Mouse (Mus musculus) hindbrain, embryonic 16.5 days (tissue): ENCODE data around the gene 2310034G01Rik. TPM values are rescaled to one million over a fixed set of nuclear protein-coding genes. Genes with fewer than 3 reads are reported as not detected.

Experiments
- ATAC-seq: fragments of 200-750 bp; cut with Nextera tagmentation; 2 replicates; pipeline ENCODE4 v1.8.0; 2017; ENCODE audit warnings: moderate TSS enrichment, moderate library complexity
- H3K27ac ChIP-seq: fragments of 300-500 bp; sonication (generic); 2 replicates; pipeline ENCODE4 v1.5.1; 2014; ENCODE audit warnings: low read depth, mild to moderate bottlenecking, control low read depth, low read length, moderate library complexity
- H3K27me3 ChIP-seq: fragments of 300-500 bp; sonication (generic); replicated peaks from 2 replicates; pipeline ENCODE4 v1.6.1; 2014; ENCODE audit warnings: low read length; ENCODE audit not compliant: control insufficient read depth, insufficient read depth
- H3K36me3 ChIP-seq: fragments of 300-500 bp; sonication (generic); 2 replicates; pipeline ENCODE4 v1.6.1; 2014; ENCODE audit warnings: mild to moderate bottlenecking, low read length, moderate library complexity, mixed read lengths; ENCODE audit not compliant: control insufficient read depth, insufficient read depth
- H3K4me1 ChIP-seq: fragments of 300-500 bp; sonication (generic); 2 replicates; pipeline ENCODE4 v1.6.1; 2014; ENCODE audit warnings: low read depth, low read length; ENCODE audit not compliant: control insufficient read depth, insufficient read depth
- H3K4me2 ChIP-seq: fragments of 300-500 bp; sonication (generic); 2 replicates; pipeline ENCODE4 v1.6.1; 2014; ENCODE audit warnings: mild to moderate bottlenecking, low read length, control low read depth, moderate library complexity
- H3K4me3 ChIP-seq: fragments of 300-500 bp; sonication (generic); 2 replicates; pipeline ENCODE4 v1.5.1; 2014; ENCODE audit warnings: mild to moderate bottlenecking, low read length, control low read depth, moderate library complexity
- H3K9ac ChIP-seq: fragments of 300-500 bp; sonication (generic); 2 replicates; pipeline ENCODE4 v1.6.1; 2014; ENCODE audit warnings: low read depth, mild to moderate bottlenecking, control low read depth, low read length, moderate library complexity
- H3K9me3 ChIP-seq: fragments of 300-500 bp; sonication (generic); 2 replicates; pipeline ENCODE4 v1.6.1; 2014; ENCODE audit warnings: mild to moderate bottlenecking, low read length, moderate library complexity; ENCODE audit not compliant: control insufficient read depth
- whole genome bisulfite sequencing: fragments of 180-500 bp; shearing (Covaris S2); extraction: QIAGEN DNeasy Blood & Tissue Kit; methylation state at CpG from one replicate; pipeline ENCODE4 v1.1.7; 2014; 5-methylcytosine and 5-hydroxymethylcytosine counted together
- polyA plus RNA-seq: library from polyadenylated mRNA; unstranded; fragments of >200 nt; fragmentation: Nextera tagmentation; extraction: Ambion mirVana; gene quantifications from 2 replicates; pipeline ENCODE4 v1.2.1, GENCODE M21; 2015

The 2310034G01Rik gene
- polyA plus RNA-seq, 1 experiment from 2014 or later = 2.4 TPM

DNA sequence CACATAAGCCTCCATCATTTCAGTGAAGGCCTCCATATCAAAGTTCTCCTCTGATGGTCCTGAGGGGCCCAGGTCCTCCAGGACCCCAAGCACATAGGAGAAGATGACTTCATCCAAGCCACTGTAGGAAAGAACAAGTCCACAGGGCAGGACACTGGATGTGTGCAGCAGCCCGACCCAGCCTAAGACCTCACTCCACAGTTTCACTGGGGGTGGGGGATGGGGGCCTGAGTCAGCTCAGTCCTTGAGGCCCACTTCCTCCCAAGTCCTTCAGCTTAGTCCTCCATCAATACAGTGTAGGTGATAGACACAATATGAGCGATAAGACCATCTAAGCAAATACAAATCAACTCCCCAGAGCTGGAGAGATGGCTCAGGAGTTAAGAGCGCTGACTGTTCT, 18.2 kb downstream of the 2310034G01Rik start:
- WGBS = 96% methylated on average over 3 of the region's 3 CpGs
- H3K27me3 ChIP-seq = no peaks in the 10 kb centered on the region
- H3K27ac ChIP-seq = no peak overlapping the region
- peaks cover 20% of the 10 kb centered on the region for H3K36me3 ChIP-seq
- no peak overlapping the region for H3K9ac ChIP-seq
- ATAC-seq = no peak
- peaks cover 20% of the 10 kb centered on the region for H3K4me1 ChIP-seq
- H3K4me3 ChIP-seq = no peak overlapping the region
- no peaks in the 10 kb centered on the region for H3K9me3 ChIP-seq
- no peak overlapping the region for H3K4me2 ChIP-seq

DNA sequence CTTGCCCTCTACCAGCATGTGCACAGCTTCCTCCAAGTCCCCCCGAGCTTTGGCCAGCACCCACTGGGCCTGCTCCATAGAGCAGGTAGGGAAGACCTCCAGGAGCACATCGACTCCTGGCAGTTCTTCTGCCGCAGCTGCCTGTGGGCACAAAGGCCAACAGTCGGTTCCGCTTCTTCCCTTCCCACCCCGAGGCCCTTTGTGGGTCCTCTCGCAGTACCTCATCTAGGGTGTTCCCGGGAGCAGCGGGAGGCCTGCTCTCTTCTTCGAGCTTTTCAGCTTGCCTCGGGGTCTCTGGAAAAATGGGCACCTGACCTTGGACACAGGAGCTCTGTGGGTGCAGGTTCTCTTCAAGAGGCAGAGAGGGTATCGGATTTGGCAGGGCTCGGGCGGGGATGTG, 18.8 kb downstream of the 2310034G01Rik start:
- 89% methylated on average over 14 of the region's 14 CpGs for WGBS
- no peak overlapping the region for H3K27ac ChIP-seq

DNA sequence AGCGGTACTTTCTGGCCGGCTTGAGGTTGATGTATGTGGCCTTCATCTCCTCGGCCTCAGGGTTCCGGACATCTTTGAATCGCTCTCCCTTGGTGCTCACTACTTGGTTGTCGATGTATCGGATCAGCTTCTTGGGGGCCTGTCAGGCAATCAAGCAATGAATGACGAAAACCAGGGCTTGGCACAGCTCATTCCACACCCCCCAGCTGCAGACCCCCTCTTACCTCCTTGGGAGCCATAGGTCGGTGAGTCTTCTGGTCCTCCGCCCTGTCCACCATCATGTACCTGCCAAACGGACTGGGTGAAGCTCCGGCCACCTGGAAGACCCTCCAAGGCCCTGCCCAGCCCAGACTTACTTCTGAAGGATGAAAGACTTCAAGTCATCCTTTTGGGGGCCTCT, 19.4 kb downstream of the 2310034G01Rik start:
- Histone ChIP-seq H3K4me3 (no peak overlapping the region), H3K27me3 (no peaks in the 10 kb centered on the region), H3K36me3 (peaks cover 20% of the 10 kb centered on the region), H3K9ac (no peak overlapping the region), H3K4me2 (no peak overlapping the region), H3K27ac (no peak overlapping the region), H3K9me3 (no peaks in the 10 kb centered on the region), H3K4me1 (peaks cover 20% of the 10 kb centered on the region)
- WGBS = 94% methylated on average over 12 of the region's 12 CpGs
- no peak for ATAC-seq

More for the DNA sequence above, 18.8 kb downstream of the 2310034G01Rik start:
- Histone ChIP-seq H3K27me3 (no peaks in the 10 kb centered on the region), H3K4me1 (peaks cover 20% of the 10 kb centered on the region), H3K4me3 (no peak overlapping the region), H3K36me3 (peaks cover 20% of the 10 kb centered on the region), H3K9me3 (no peaks in the 10 kb centered on the region), H3K4me2 (no peak overlapping the region), H3K9ac (no peak overlapping the region)
- ATAC-seq = no peak

DNA sequence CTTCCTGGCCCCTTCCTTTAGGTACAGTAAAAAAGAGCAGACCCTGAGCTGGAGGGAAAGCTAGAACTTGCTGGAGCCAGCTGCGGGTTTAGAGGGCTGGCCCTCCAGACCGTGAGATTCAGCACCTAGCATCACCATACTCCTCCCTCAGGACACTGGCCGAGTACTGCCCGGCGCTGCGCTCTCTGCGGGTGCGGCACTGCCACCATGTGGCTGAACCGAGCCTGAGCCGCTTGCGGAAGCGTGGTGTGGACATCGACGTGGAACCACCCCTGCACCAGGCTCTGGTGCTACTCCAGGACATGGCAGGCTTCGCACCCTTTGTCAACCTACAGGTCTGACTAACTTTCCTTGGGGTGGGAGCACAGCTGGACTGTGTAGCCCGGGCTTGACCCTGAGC, 20.2 kb downstream of the 2310034G01Rik start:
- no peak for ATAC-seq
- WGBS = 7% methylated on average over 16 of the region's 16 CpGs
- no peaks in the 10 kb centered on the region for H3K9me3 ChIP-seq
- H3K4me1 ChIP-seq = peaks cover 25% of the 10 kb centered on the region
- H3K36me3 ChIP-seq = peaks cover 20% of the 10 kb centered on the region
- peak overlapping the region; percentile 41; the same call in 1 of the 2 replicates for H3K9ac ChIP-seq
- H3K27me3 ChIP-seq = no peaks in the 10 kb centered on the region
- H3K4me2 ChIP-seq = peak overlapping the region; percentile 92
- H3K27ac ChIP-seq = no peak overlapping the region
- peak overlapping the region; percentile 19; the same call in 1 of the 2 replicates for H3K4me3 ChIP-seq

DNA sequence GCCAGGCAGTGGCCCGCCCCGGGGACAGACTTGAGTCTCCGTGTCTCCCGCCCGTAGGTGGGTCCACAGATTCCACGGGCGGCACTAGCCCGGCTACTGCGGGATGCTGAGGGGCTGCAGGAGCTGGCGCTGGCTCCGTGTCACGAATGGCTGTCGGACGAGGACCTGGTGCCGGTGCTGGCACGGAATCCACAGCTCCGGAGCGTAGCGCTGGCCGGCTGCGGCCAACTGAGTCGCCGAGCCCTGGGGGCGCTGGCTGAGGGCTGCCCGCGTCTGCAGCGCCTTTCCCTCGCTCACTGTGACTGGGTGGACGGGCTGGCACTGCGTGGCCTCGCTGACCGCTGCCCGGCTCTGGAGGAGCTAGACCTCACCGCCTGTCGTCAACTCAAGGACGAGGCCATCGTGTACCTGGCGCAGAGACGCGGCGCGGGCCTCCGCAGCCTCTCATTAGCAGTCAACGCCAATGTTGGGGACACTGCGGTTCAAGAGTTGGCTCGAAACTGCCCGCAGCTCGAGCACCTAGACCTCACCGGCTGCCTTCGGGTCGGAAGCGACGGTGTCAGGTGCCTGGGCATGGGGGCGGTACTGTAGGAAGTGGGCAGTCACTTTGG, 21.0 kb downstream of the 2310034G01Rik start:
- peak overlapping the region; percentile 75 for H3K9ac ChIP-seq
- peaks cover 33% of the 10 kb centered on the region for H3K4me1 ChIP-seq
- H3K4me3 ChIP-seq = peak overlapping the region; percentile 59
- H3K4me2 ChIP-seq = peak overlapping the region; percentile 92
- no peak for ATAC-seq
- H3K27me3 ChIP-seq = no peaks in the 10 kb centered on the region
- peak overlapping the region; percentile 95 for H3K27ac ChIP-seq
- 1% methylated on average over 51 of the region's 54 CpGs for WGBS
- H3K9me3 ChIP-seq = no peaks in the 10 kb centered on the region
- H3K36me3 ChIP-seq = peaks cover 20% of the 10 kb centered on the region

DNA sequence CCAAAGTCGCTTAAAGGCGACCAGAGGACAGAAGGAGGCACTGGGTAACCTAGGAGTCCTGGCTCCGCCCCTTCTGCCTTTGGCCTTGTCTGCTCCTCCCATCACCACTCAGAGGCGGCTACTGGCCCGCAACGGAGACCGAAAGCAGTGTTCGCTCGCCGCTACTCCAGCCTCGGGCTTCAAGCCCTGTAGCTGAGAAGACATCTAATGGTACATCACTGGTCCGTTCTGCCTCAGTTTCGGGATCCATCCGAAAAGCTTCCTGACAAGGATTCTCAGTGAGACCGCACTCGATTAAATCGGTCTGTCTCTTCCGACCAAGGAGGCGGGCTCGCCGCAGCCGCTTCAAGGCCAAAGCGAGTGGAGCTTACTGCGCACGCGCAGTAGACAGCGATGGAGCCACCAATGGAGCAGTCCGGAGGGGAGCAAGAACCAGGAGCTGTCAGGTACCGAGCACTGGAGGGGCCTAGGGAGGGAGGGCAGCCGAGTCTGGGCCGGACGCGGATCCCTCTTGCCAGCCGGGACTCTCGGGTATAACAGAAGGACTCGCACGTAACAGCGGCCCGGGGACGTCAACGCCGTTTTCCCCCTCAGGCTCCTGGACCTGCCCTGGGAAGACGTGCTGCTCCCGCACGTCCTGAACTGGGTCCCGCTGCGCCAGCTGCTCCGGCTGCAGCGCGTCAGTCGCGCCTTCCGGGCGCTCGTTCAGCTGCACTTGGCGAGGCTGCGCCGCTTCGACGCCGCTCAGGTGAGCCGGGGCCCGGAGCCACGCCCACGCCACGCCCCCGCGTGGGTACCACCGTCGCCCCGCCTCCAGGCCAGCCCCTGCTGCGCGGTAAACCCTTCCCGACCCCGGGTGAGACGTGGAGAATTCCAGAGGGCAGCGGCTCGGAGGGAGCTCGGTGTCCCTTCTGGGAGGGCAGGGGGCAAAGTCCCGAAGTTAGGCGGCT, 21.7 kb downstream of the 2310034G01Rik start, which contains the start of gene Fbxl15:
TSS of gene Fbxl15 (plus strand) at position 104 of the 950 bp plus-strand sequence.
- Histone ChIP-seq H3K9ac (peak within 1 kb of the TSS; percentile 76), H3K4me1 (peaks cover 40% of the 10 kb centered on the region), H3K27me3 (no peaks in the 10 kb centered on the region), H3K4me2 (peak within 1 kb of the TSS; percentile 92), H3K27ac (peak within 1 kb of the TSS; percentile 95), H3K36me3 (peaks cover 20% of the 10 kb centered on the region), H3K4me3 (peak within 1 kb of the TSS; percentile 59), H3K9me3 (no peaks in the 10 kb centered on the region)
- under 1% methylated on average over 81 of the region's 81 CpGs for WGBS
- ATAC-seq = peak; percentile 88

DNA sequence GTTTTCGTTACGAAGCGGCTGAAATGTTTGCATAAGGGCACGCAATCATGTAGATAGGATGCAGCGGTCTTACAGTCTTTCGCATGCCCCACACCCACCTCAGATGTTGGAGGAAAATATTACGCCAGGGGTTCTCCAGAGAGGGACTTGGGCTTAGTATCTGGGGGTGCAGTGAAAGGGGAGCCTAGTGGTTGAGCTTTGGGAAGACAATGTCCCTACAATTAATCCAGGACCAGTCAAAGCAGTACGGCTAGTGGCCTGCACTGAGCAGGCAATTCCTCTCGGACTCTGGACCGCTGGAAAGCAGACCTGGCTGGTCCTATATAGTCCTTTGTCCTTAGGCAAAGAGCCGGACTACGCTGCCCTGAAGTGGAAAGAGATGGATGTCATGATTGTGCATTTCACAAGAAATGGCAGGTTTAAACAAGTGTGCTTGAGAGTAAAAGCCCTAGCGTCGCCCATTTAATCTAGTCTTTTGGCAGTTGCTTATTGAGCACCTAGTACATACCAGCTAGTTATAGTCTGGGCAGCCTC, 22.5 kb downstream of the 2310034G01Rik start:
- peak overlapping the region; percentile 59 for H3K4me3 ChIP-seq
- H3K4me2 ChIP-seq = peak overlapping the region; percentile 92
- ATAC-seq = no peak
- H3K9ac ChIP-seq = peak overlapping the region; percentile 76
- H3K27me3 ChIP-seq = no peaks in the 10 kb centered on the region
- H3K4me1 ChIP-seq = peaks cover 48% of the 10 kb centered on the region
- H3K27ac ChIP-seq = peak overlapping the region; percentile 95
- peaks cover 22% of the 10 kb centered on the region for H3K36me3 ChIP-seq
- H3K9me3 ChIP-seq = no peaks in the 10 kb centered on the region
- 24% methylated on average over 14 of the region's 14 CpGs for WGBS

DNA sequence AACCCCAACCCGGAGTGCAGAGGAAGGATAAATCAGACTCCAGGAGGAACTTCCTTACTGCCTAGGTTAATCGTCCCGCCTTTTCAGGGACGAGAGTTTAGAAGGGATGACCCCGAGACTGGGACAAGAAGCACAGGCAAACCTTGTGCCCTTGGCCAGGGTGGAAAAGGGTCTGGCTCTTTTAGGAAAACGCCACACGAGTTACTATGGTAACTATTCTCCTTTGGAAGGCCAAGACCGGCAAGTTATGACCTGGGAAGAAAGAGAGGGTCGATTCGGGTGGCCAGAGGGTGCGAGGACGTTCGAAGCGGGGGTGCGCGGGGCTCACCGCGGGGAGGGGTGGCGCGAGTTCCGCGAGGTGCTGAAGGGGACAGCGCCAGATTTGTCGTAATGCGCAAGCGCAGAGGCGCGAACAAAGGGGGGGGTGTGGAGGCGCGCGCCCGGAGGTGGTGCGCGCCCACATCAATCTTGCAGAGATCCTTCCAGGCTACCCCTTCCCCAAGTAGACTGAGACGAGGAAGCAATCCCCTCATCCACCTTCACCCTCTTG, 23.3 kb downstream of the 2310034G01Rik start, which contains the start of gene Psd:
TSS of gene Psd (minus strand) at position 401 of the 550 bp plus-strand sequence.
- peak; percentile 1; the same call in 1 of the 2 replicates for ATAC-seq
- Histone ChIP-seq H3K27me3 (no peaks in the 10 kb centered on the region), H3K9ac (peak within 1 kb of the TSS; percentile 76), H3K36me3 (peaks cover 18% of the 10 kb centered on the region), H3K4me3 (peak within 1 kb of the TSS; percentile 59), H3K27ac (peak within 1 kb of the TSS; percentile 95), H3K9me3 (no peaks in the 10 kb centered on the region), H3K4me1 (peaks cover 55% of the 10 kb centered on the region), H3K4me2 (peak within 1 kb of the TSS; percentile 92)
- under 1% methylated on average over 35 of the region's 35 CpGs for WGBS
